Mouse (Mus musculus): ENCODE measurements around the gene Hmgb1. TPM values are rescaled to one million over a fixed set of nuclear protein-coding genes. Genes with fewer than 3 reads are reported as not detected.

The Hmgb1 gene
- total and polyA plus RNA-seq, 3 experiments, result 227 to 899 (median 288) TPM

DNA sequence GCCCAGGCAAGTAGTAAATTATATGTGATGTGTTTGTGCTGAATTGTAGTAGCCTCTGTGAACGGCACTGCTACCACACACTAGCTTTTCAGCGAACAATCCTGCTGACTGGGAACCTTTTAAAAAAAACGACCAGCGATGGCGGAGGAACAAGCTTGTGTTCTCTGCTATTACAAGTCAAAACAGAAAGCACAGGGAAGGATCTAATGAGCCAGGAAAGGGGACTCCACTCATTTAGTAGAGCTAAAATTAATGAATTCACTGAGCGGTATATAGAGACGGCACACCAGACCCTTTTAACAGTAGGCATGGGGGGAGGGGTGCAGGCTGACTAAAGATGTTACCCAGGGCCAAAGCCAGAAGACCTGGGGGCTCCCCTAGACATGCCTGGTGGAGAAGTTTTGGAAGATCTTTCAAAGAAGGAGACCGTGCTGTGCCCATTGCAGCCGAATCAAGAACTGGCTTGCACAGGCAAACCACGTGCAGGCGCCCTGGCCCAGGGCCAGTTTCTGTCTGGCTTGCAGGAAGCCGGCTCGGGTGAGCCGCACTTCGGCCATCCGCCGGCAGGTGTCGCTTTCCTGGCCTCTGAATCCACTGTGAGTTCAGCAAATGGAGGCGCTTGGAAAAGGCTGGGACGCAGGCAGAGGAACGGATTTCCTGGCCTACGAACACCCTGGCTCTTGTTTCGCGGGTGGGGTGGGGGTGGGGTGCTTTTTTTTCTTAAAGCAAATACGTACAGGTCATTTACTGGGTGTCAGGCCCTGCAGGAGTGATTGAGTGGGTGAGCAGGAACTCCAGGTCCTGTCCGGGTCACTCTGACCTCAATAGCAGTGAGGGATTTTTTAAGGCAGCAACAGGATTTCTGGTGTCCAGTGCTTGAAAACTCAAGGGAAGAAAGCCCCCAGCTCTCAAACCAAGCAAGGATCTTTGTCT, 177.7 kb downstream of the Hmgb1 start:
- Histone ChIP-seq H3K79me2 (replicated peaks; ENCODE audit: control insufficient read depth, extremely low read depth, insufficient read depth, poor library complexity, severe bottlenecking) (no peaks in the 10 kb centered on the region), H3K9me3 (replicated peaks; ENCODE audit: low read length) (no peaks in the 10 kb centered on the region), H3K27me3 (replicated peaks) (no peaks in the 10 kb centered on the region), H3K4me3 (replicated peaks in 1 of 3; ENCODE audit: low read depth in 2 of 3, low read length in 2 of 3, poor library complexity in 1 of 3) (no peak overlapping the region), H3K36me3 (replicated peaks in 1 of 2; ENCODE audit: control insufficient read depth in 1 of 2, insufficient read depth in 1 of 2, low read length in 1 of 2) (no peaks in the 10 kb centered on the region), H3K4me2 (ENCODE audit: insufficient read depth, low read depth, poor library complexity, severe bottlenecking) (no peak overlapping the region), H3K4me1 (ENCODE audit: control insufficient read depth in 1 of 2, insufficient read depth in 2 of 2) (peaks cover 4 to 40% of the 10 kb centered on the region in 2 experiments), H3K27ac (ENCODE audit: insufficient read depth, low read depth) (no peak overlapping the region), H3K9ac (ENCODE audit: insufficient read depth, low read depth) (no peak overlapping the region)
- dilution Hi-C loops (cut with MboI; ENCODE audit: extremely low pct_ligation_motif_present, extremely low pct_unique_long_range_greater_than_20kb, low sequenced_read_pairs), result no loop called here
- peak; percentile 84 for DNase-seq (ENCODE audit: extremely low read depth)
- in situ Hi-C loops (cut with MboI; ENCODE audit: low pct_ligation_motif_present, low pct_unique_long_range_greater_than_20kb, low sequenced_read_pairs), result no loop called here
- peak; percentile 78 for TF ChIP-seq USF1 (IDR thresholded peaks at IDR 0.05; ENCODE audit: low read depth, low read length)
- peak; percentile 41 to 78 for TF ChIP-seq CTCF (conservative IDR thresholded peaks at IDR 0.05 in 1 of 2, IDR thresholded peaks at IDR 0.05 in 1 of 2; ENCODE audit: low read depth in 2 of 2, low read length in 2 of 2)
- TF ChIP-seq POLR2AphosphoS2 (IDR thresholded peaks at IDR 0.05; ENCODE audit: low read depth, low read length), result no peak
- TF ChIP-seq MXI1 (IDR thresholded peaks at IDR 0.05; ENCODE audit: low read depth, low read length), result peak; percentile 86
- TF ChIP-seq JUN (IDR thresholded peaks at IDR 0.05; ENCODE audit: insufficient read depth, low read depth, low read length), result no peak
- peak; percentile 52; the same call in 1 of the 2 replicates for TF ChIP-seq TCF12 (IDR thresholded peaks at IDR 0.05; ENCODE audit: low read depth, low read length)
- no peak for TF ChIP-seq MAFK (IDR thresholded peaks at IDR 0.05; ENCODE audit: insufficient replicate concordance, low read length)
- peak; percentile 47 for TF ChIP-seq RAD21 (IDR thresholded peaks at IDR 0.05; ENCODE audit: low read depth, low read length)
- peak; percentile 85 for TF ChIP-seq MYC (IDR thresholded peaks at IDR 0.05; ENCODE audit: low read depth, low read length)
- peak; percentile 45; the same call in 1 of the 2 replicates for TF ChIP-seq ELF1 (IDR thresholded peaks at IDR 0.05; ENCODE audit: low read depth, low read length)
- peak; percentile 96 for TF ChIP-seq BHLHE40 (IDR thresholded peaks at IDR 0.05; ENCODE audit: low read depth, low read length)
- peak; percentile 59 for TF ChIP-seq USF2 (conservative IDR thresholded peaks at IDR 0.05; ENCODE audit: low read depth, low read length)
- TF ChIP-seq UBTF (IDR thresholded peaks at IDR 0.05; ENCODE audit: low read depth, low read length), result no peak
- TF ChIP-seq TBP (conservative IDR thresholded peaks at IDR 0.05; ENCODE audit: low read depth, low read length), result no peak
- peak; percentile 80 for TF ChIP-seq SMC3 (IDR thresholded peaks at IDR 0.05; ENCODE audit: low read depth, low read length)
- TF ChIP-seq MAX (IDR thresholded peaks at IDR 0.05; ENCODE audit: low read length), result peak; percentile 94
- no peak for TF ChIP-seq ZC3H11A (IDR thresholded peaks at IDR 0.05; ENCODE audit: low read depth, low read length)
- no peak; the same call in 1 of the 2 replicates for TF ChIP-seq MEF2A (IDR thresholded peaks at IDR 0.05; ENCODE audit: borderline replicate concordance, low read depth, low read length)

Data from CH12.LX (cell line).